Mouse (Mus musculus): ENCODE results near the gene Fam210b.
"Not testable (repeated sequence)": the region's sequence is repeated elsewhere in the genome, so short reads cannot be mapped to it uniquely, and the experiment has no call there.

The Fam210b gene

DNA sequence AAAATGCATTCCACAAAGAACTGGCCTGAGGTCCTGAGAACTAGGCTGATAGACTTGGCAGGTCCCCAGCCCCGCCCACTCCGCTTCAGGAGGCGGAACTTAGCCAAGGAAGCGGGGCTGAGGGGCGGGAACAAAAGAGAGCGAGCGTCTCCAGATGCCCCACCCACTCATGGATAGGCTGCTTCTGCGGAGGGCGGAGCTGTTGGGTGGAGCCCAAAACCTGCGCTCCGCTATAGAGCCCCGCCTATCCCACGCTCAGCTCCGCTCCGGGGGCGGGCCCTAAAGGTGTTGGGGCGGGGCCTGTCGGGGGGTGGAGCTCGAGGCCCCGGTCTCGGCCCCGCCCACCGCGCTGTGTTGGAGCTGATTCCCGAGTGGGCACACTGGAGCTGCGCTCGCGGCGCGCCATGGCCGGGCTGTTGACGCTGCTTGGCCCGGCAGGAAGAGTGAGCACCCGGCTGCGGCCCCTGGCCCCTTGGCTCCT, at the start of gene Fam210b:
Fam210b (plus strand) TSS at position 308 of the 481 bp plus-strand sequence.
- peak; percentile 96 to 97 for DNase-seq

DNA sequence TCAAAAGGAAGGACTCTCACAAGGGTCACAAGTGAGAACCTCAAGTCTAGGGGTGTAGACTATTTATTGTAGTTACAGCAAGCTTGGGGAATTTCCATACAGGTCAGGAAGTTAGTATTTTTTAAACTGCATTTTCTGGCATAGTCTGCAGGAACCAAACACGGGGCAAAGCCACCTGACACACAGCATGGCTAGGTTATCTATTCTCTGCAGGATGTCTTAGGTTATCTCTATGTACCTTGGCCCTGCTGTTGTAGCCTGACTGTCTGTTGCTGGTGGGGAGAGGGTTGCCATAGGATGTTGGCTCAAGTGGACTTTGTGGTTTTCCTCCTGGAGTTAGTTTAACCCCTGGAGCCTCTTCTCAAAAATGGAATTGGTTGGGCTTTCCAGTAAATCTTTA, 47.3 kb upstream of the Fam210b start:
- no peak for DNase-seq

DNA sequence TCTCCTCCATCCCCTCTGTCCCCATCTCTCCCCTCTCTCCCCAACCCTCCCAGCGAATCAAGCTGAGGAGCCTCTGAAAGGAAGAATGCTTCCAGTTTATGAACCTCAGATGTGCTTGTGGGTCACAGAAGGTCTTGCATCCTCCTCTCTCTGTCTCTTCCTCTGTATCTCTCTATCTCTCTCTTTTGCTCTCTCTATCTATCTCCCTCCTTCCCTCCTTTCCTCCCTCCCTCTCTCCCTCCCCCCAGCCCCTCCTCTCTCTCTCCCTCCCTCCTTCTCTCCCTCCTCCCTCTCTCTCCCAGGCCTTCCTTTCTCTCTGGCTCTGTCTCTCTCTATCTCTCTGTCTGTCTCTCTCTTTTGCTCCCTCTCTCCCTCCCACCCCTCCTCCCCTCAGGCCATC, 46.8 kb upstream of the Fam210b start:
- no peak for DNase-seq

DNA sequence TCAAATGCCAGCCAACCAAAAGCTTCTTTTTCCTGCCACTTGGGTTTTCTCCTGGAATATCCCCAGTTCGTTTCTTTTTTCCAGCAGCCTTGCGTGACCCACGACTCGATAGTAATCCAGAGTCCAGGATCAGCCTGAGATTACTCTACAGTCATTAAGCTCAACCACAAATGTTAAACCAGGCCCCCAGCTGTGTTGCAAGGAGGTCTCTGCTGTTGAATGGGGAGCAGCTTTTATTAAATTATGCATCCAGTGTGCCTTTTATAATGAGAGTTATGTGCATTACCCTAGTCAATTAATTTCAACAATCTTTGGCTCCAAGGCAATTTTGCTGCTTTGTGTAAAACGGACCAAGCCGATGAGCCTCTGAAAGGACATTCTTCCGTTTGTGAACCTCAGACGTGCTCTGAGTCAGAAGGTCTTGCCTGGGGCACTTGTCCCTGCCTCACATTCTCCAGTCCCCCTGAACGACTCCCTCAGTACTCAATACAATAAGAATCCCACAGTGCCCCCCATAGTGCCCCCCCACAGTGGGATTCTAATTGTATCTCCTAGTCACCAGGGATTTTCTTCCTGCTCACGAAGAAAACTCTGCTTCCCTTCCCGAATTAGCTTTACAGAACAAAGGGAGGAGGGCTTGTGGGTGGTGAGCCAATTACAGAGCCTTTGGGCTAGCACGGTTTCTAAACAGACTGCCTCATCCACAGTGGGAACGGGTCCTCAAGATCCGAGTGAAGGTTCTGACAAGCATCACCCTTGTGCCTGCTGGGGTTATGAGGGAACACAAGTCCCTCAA, 46.0 kb upstream of the Fam210b start:
- no peak for DNase-seq

DNA sequence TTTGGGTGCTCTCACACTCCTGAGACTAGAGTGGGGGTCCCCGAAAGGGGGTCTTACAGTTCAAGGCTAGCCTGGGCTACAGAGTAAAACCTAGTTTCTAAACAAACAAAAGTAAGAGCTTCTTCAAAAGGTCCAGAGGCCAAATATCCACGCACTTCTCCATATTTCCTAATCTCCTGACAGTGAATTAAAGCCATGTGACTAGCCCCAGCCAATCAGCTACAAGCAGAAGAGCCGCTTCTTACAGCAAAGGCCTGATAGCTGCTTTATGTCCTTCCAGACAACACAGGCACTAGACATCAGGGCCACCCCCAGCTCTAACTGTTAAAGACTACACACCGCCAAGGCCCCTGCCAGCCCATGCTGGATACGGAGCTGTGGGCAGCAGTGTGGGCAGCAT, 43.0 kb upstream of the Fam210b start:
- no peak for DNase-seq

DNA sequence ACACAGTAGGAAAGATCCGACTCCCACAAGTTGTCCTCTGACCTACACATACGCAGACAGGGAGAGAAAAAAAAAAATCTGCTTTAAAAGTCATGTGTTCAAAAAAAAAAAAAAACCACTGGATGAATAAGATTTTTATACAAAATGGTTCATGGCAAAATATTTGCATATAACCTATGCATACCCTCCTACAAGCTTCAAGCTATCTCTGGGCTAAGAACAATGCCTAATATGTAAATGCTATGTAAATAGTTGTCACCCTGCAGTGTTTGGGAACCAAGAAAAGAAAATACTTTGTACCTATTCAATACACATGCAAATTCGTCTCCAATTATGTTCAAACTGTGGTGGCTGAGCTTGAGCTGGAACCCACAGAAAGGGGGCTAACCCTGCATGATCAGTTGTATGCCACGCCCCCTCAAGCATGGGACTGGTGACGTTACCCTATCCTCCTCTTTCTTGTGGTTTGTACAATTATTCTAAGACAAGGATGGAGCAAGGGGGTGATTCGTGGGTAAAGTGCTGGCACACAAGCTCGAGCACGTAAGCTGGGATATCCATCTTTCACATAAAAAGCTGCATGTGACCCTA, 41.2 kb upstream of the Fam210b start:
- DNase-seq = no peak

DNA sequence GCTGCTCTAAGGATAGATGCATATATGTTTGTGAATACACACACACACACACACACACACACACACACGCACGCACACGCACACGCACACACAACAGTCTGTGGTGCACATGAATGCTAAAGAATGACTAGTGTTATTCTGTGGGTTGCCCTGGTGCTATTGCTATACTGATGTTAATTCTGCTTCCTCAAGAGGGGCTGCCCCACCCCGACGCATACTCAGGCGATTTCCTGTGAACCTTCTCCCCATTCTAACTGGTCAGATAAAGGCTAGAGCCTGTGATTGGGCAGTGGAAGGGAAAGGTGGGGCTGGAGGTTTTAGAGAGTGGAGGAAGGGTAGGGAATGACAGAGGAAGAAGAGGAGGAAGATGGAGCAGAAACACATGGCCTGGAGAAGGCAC, 39.8 kb upstream of the Fam210b start:
- DNase-seq = not testable (repeated sequence)

DNA sequence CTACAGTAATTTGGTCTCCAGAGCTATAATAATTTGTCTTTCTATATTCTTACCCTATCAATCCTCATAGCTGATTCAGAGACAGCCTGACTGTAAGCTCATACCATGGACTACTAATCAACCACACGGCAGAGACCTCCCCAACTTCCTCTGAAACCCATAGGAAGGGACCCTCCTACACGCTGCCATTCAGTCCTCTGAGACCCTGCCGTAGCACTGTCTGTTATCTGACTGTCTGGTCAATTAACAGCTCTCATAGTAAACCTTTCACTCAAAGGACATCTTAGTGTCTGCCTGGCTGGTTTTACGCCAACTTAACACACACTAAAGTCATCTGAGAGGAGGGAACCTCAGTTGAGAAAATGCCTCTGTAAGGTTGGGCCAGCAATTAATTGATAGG, 38.8 kb upstream of the Fam210b start:
- DNase-seq = no peak

DNA sequence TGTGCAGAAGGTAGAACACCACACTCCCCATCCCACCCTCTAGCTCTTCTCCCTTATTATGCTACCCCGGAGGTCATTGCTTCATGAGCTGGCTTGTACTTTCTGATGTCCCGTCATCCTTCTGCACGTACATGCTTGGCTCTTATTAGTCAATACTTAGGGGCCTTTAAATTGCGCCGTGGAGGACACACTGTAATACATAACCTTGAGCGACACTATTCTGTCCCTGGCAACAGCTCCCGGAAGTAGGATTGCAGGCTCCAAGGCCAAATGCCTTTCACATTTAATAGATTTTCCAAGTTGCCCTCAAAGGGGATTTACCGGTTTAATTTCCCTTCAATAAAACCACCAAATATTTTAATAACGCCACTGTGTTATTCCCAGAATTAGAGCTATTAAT, 33.6 kb upstream of the Fam210b start:
- no peak for DNase-seq

DNA sequence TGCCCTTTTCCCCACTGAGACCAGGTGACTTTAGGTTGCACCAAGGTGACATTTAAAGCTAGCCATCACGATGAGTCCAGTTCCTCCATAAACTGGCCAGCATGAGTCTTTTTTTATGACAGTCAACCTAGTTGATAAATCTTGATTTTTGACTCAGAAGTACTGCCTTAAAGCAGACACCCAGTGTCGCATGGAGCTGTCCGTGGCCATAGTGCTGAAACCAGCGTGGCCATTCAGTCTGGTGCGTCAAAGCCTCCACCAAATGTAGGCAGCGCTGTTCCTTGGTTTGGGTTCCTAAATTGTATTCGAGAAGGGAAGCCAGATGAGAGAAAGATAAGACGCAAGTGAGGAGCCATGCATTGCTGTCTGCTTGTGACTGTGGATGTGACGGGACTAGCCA, 24.5 kb upstream of the Fam210b start:
- DNase-seq = peak in 1 of 2 experiments; percentile 47

DNA sequence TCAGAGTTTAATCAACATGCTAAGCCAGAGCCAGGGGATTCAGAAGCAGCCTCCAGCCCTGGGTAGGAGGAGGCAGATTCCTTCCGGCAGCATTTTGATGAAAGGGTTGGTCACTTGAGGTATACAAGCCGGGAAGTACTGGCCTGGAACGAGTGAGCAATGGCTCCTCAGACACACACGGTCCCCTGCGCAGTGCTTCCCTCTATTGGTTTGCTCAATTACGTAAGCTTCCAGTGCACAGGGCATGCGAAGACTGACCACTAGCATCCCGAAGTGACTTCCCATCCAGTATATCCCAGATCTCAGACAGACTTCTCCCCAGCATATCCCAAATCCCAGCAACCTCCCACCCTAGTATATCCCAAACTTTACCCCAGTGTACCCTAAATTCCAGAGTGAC, 17.1 kb upstream of the Fam210b start:
- no peak for DNase-seq

DNA sequence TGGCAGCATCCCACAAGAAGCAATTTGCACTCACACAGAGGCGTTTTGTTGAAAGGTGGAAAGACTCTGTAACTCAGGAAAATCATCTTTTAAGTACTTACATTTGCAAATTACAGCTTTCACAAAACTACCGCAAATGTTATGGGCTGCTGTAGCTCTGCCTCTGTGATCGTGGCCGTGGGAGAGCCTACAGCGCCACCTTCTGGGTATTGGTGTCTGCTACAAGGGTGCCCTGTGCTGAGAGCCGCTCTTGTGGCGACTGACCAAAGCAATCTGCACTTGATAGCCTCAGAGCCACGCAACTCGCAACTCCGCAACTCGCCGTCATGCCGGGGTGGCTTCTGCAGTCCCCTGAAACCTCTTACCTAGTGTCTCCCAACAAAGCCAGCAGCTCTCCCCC, 16.2 kb upstream of the Fam210b start:
- peak; percentile 91 to 92 for DNase-seq

DNA sequence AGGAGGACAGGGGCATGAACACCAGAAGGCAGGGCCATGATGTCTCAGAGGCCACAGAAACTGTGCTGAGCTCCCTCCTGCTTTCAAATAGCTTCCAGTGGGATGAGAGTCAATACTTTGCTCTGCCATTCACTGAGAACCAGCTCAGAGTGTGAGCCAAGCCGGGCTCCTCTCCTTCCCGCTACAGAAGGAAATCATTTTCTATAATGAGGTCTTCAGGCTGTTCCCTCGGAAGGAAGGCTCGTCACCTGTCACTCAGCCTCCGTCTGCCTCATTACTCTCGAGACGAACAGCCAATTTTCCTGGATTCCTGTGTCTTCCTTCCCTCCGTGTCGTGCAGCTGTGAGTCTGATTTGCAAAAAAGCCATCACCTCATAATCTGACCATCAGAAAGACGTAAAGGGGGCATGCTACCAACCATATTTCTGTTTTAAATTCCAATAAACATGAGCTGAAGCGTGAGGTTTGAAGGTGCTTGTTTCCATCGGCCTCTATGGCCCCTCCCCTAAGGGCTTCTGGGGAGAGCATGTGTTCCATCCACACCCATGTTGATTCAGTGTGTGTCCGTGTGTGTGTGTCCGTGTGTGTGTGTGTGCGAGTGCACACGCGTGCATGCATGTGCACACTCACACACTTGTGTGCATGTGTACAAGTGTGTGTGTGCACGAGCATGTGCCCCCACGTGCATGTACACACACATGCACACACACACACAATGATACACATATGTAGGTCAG, 7.0 kb upstream of the Fam210b start:
- no peak for DNase-seq

DNA sequence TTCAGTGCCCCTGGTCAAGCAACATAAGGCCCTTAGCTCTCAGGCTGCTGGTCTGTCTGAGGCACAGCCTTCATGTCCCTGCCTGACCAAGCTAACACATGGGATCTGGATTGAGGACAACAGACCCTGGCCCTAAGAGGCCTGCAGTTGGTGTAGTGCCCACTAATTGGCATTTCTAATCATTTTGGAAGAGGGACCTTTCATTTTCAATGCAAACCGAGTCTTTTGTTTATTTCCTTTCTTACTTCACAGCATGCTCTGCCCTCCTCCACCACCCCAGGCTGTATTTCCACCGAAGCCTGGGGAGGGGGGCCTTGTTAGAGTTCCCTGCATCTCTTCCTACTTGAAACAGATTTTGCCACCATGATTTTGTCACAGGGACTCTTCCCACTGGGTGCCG, 4.4 kb upstream of the Fam210b start:
- DNase-seq = no peak

DNA sequence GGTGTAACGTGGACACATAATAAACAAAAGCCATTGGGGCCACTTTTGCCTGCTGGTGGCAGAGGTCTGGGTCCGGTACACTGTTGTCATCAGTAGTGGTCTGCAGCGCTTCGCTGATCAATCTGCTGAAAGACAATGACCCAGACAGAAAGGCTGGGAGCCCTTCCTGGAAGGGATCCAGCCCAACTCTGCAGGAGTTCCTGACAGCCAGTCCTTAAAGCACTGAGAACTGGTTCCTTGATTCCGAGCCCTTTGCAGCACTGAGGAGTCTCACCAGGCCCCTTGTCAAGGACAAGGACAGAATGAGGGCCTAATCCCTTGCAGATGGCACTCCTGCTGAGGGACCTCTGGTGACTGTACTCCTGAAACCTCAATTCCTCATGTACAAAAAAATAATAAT, 3.8 kb upstream of the Fam210b start:
- DNase-seq = peak; percentile 58 to 70

DNA sequence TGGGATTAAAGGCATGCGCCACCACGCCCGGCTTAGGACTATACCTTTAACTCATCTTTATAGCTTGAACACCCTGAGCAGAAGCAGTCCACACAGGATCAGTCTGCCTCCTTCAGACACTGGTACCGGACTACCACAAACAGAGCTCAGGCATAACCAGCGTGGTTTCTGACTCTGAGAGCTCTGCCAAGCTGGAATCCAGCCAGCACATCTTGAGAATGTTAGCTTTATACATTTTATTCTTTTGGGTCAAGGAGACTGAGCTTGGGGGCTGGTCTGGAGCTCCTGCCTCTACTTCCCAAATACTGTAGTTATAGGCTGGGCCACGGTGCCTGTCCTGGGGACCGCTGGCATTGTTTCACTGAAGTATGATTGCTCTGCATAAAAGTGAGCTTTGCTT, 1.6 kb upstream of the Fam210b start:
- no peak for DNase-seq

DNA sequence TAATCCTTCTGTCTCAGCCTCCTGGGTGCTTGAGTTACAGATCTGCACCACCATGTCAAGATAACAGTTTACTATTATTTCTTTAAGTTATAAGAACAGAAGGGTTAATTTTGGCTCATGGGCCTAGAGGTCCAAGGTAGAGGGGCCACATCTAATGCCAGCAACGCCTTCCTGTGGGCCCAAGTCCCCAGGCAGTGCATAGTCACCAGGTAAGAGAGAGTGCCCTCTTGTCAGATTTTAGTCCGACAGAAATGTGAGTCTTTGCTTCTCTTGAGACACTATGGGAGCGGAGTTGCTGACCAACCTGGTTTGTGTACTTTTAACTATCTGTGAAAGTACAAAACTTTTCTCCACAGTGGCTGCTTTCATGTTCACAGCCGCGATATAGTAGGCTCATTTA, 696 bp upstream of the Fam210b start:
- no peak for DNase-seq

DNA sequence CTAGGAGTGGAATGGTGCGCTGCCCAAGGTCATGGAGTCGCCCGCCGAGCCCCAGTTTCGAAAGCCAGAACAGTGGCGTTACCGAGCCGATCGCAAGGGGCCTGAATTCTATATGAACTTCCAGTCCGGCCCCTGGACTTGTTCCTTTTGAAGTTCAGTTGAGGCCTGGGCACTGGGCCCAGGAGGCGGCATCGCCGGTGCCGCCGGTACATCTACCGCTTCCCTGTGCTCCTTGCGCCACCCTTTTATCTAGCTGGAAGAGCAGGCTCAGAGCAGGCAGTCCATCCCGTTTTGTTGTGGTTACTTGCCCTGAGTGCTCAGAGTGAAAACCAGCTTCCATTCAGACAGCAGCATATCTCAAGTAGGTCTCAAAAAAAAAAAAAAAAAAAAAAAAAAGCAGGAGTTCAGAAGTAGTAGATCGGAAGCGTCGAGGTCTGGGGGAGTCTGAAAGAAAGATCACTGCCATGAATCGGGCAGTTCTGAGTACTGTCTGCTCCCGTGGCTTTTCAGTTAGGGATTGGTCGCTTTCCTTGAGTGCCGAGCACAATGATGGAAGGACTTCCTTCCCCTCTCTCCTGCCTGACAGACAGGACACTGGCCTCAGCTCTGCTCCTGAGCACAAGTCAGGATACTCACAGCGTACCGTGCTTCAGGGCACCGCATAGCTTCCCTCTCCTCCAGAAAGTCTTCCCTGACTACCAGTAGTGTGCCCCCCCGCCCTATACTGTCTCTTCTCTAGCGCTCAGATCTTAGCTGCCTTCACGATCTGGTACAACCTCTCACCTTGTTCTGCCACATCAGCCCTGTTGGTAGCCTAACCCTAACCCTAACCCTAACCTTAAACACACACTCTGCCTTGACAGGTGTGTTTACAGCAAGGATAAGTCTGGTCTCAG, 917 bp downstream of the Fam210b start:
- peak; percentile 66 for DNase-seq

DNA sequence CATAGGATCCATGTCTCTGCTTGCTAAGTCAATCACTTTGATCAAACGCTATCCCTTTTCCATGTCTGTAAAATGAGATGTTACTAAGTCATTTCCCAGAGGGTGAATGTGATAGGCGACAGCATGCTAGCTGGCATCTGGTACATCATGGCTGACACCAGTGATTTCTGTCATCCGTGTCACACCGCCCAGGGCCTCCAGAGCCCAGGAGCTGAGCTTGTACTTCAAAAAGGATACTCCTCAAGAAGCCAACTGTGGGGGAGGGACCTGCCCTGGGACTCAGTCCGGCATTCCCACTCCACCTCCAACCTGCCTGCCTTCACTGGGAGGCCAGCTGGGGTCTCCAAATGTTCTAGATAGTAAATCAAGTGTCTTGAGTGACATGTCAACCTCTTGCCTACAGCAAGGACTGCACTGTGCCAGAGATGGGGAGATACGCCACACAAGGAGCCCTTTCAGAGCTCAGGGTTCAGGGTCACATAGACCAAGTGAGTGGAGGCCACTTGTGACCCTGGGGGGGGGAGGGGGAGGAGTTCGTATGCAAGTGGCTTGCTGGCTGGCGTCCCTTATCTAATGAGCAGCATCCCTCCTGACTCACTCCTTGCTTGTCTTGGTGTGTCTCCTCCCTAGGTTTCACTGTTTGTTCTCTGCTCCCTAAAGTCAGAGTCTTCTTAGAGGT, 1.7 kb downstream of the Fam210b start:
- peak in 1 of 2 experiments; percentile 34 for DNase-seq

DNA sequence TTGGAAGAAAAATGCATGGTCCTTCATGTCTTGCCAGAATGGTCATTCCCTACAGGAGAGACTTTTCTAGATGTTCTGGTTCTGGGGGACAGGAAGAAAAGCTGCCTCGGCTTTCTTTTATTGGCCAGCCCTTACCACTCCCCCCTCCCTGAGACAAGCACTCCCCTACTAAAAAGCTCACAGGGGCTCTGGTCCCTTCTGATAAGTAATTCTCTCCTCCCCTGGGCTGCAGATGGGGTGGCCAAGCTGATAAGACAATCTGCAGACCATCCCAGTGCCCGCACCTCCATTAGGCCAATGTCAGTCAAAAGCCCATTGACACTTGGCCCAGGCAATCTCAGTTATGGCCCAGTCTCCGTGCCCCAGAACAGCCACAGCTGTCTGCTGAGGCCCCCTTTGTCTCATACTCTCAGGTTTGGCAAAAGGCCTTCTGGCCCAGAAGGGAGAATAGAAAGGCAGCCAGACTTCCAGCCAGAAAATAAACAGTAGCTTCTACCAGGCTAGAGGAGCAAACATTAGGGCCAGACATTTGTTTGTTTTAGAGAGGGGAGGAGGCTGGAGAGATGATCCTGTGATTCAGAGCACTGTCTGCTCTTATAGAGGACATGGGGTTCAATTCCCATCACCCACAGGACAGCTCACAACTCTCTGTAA, 3.1 kb downstream of the Fam210b start:
- peak; percentile 76 to 83 for DNase-seq

DNA sequence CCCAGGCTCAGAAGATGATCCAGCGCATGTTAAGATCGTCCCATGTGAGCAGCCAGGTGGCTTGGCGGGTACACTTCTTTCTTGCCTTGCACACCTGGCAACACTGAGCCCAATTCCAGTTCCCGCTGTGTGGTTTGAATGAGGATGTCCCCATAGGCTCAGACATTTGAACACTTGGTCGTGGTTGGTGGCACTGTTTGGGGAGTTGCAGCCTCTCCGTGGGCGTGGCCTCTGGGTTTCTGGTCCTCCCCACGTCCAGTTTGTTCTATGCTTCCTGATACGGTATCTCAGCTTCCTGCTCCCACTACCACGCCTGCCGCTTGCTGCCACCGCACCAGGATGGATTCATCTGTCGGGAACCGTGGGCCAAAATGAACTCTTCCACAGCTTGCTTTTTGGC, 4.4 kb downstream of the Fam210b start:
- DNase-seq = peak in 1 of 2 experiments; percentile 37

DNA sequence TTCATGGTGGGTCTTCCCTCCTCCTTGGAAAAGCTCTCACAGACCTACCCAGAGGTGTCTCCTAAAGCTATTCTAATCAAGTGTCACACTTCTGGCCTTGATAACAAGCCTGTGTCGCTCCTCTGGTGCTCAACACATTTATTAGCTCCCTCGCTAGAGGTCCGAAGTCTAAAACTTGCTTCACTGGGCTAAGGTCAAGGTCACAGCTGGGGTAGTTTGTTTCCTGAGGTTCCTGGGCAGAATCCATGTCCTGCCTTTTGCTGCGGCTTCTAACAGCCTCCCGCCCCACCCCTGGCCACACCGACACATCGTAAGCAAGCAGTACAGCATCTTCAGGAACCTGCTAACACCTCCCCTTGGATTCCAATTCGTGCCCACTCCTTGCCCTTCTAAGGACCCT, 5.4 kb downstream of the Fam210b start:
- no peak for DNase-seq
